Mouse (Mus musculus): ENCODE data around the gene Myzap. TPM values are rescaled to one million over a fixed set of nuclear protein-coding genes. Genes with fewer than 3 reads are reported as not detected.
A peak's percentile ranks its signal among the peaks of the same experiment; 100 is the strongest.
"Not testable (repeated sequence)": the region's sequence is repeated elsewhere in the genome, so short reads cannot be mapped to it uniquely, and the experiment has no call there.

Myzap gene
- polyA plus RNA-seq, 1 experiment from 2014 or later: 2.5 TPM

DNA sequence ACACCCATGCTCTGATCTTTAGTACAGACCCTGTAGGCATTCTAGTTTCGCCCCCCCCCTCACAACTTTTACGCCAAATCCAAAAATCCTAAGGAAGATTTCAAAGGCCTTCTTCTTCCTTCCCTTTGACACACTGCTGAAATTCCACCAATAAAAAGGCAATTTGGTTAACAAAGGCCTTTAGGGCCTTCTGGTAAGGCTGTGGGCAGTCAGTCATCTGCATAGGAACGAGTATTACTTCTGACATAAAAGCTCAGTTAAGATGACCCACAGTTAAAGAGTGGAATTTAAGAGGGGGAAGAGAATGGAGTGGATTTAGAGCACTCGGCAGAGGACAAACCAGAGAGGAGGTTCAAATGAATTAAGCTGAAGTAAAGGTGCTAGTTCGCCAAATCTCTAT, 98.4 kb downstream of the Myzap start:
- Histone ChIP-seq H3K27me3 (replicated peaks) (peaks cover 3% of the 10 kb centered on the region; the same call in 1 of the 2 replicates), H3K4me2 (no peak overlapping the region), H3K9me3 (replicated peaks) (no peaks in the 10 kb centered on the region), H3K4me3 (replicated peaks) (no peak overlapping the region), H3K4me1 (peaks cover 5% of the 10 kb centered on the region; the same call in 1 of the 2 replicates), H3K9ac (replicated peaks) (no peak overlapping the region), H3K27ac (replicated peaks) (no peak overlapping the region), H3K36me3 (no peaks in the 10 kb centered on the region)
- WGBS: 30% methylated on average over 5 of the region's 5 CpGs
- no peak for ATAC-seq (ENCODE audit: low FRiP score)

DNA sequence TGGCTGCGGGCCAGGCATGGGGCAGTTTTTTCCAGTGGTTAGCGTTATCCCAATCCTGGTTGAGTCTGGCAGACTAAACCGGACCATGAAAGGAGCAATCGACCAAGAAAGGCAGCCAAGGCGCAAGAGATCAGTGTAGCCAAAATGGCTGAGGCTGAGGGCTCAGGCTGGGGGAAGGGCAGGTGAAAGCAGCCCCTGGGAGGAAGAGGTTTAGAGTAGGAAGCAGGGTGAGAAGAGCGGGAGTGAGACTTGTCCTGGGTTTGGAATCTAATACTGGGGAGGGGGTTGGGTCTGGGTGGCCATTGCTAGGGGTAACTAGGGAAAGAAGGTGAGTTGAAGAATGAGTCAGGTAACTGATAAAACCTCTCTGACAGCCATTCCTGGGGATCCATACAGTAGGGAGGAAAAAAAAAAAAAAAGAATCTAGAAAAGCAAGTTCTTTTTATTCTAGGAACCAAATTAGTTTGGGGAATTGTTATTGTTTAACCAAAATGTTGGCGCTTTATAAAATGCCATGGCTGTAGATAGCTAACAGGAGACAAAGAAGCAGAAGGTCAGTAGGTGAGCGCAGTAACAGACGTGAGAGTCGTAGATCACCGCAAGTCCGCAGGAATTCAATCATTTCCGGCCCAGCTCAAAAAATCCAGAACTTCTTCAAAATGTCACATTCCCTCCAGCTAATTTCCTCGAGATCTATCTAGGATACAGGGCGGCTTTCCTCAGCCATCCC, 99.7 kb downstream of the Myzap start:
- H3K27me3 ChIP-seq (replicated peaks): peaks cover 3% of the 10 kb centered on the region; the same call in 1 of the 2 replicates
- H3K4me1 ChIP-seq: no peaks in the 10 kb centered on the region
- H3K9me3 ChIP-seq (replicated peaks): no peaks in the 10 kb centered on the region
- no peak overlapping the region for H3K9ac ChIP-seq (replicated peaks)
- no peaks in the 10 kb centered on the region for H3K36me3 ChIP-seq
- no peak for ATAC-seq (ENCODE audit: low FRiP score)
- 80% methylated on average over 15 of the region's 15 CpGs for WGBS
- H3K4me2 ChIP-seq: no peak overlapping the region
- no peak overlapping the region for H3K4me3 ChIP-seq (replicated peaks)
- no peak overlapping the region for H3K27ac ChIP-seq (replicated peaks)

DNA sequence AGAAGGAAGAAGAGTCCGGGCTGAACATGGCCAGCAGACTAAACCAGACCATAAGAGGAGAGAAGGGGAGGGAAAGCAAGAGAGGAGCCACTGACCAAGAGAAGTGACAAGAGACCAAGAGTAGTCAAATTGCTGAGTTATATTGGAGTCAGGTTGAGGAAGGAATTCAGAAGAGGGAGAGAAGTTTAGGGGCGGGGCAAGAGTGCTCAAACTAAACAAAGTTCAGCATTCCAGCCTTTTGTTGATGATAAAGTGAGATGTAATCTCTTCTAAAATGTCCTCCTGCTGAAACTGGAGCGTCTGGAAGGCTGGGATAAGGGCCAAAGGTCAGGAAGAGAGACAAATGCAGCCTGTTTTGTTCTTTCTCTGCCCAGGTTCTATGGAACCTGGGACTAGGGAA, 102.1 kb downstream of the Myzap start:
- no peak overlapping the region for H3K4me3 ChIP-seq (replicated peaks)
- peaks cover 4% of the 10 kb centered on the region; the same call in 1 of the 2 replicates for H3K4me1 ChIP-seq
- no peak overlapping the region for H3K9ac ChIP-seq (replicated peaks)
- no peak overlapping the region for H3K27ac ChIP-seq (replicated peaks)
- no peak overlapping the region for H3K4me2 ChIP-seq
- ATAC-seq (ENCODE audit: low FRiP score): no peak
- peaks cover 3% of the 10 kb centered on the region; the same call in 1 of the 2 replicates for H3K27me3 ChIP-seq (replicated peaks)
- H3K36me3 ChIP-seq: no peaks in the 10 kb centered on the region
- H3K9me3 ChIP-seq (replicated peaks): no peaks in the 10 kb centered on the region
- WGBS: 56% methylated on average over 3 of the region's 3 CpGs

DNA sequence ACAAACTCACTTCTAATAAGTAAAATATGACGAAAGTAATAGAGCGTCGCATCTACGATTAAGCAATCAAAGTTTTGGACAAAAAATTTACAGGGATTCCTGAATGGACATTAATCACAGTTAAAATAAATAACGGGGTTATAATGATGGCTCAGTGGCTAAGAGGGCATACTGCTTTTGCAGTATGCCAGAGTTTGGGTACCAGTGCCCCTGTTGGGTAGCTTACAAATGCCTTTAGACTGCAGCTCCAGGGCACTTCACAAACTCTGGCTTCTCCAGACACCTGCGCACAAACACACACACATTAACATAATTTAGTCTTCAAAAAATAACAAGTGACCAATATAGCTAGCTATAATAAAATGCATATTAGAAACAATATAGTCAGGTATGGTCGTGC, 106.0 kb downstream of the Myzap start:
- Histone ChIP-seq H3K36me3 (peaks cover 22% of the 10 kb centered on the region), H3K27ac (replicated peaks) (peak overlapping the region; percentile 91; the same call in 1 of the 2 replicates), H3K4me1 (peaks cover 21% of the 10 kb centered on the region), H3K27me3 (replicated peaks) (peaks cover 3% of the 10 kb centered on the region; the same call in 1 of the 2 replicates), H3K9me3 (replicated peaks) (no peaks in the 10 kb centered on the region), H3K4me2 (peak overlapping the region; percentile 50), H3K4me3 (replicated peaks) (peak overlapping the region; percentile 97), H3K9ac (replicated peaks) (0 out of 2 replicates have a peak overlapping the region, but pooled peaks have one; percentile 14)
- ATAC-seq (ENCODE audit: low FRiP score): peak; percentile 43; the same call in 1 of the 2 replicates
- WGBS: 41% methylated on average over 7 of the region's 7 CpGs

DNA sequence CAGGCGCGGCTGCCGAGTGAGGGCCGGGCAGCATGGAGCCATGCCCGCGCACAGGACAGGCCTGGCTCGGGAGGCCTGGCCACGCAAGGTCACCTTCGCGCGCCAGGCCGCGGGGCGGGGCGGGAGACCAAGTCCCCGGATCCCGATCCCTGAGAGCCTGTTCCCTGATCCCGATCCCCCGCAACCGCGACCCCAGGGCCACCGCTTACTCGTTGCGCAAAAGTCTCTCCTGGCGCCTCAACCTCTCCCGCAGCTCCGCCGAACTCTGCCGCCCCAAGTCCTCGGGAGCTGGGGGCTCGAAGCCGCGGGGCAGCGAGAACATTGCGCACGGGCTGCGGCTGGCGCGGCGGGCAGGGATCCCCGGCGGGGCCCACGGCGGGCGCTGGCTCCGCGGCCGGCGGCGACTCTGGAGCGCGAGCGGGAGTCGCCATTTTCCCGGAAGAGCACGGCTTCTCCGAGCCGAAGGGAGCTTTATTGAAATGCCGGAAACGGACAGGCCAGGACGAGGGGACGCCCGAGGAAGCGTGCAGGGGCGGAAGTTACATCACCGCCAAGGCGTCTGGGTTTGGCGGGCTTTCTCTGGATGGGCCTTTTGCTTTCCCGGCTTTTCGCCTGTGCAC, 106.6 kb downstream of the Myzap start, which contains the start of gene Polr2m:
Gene Polr2m (minus strand): TSS at position 461 of the 620 bp plus-strand sequence.
- peak within 1 kb of the TSS; percentile 97 for H3K4me3 ChIP-seq (replicated peaks)
- peaks cover 3% of the 10 kb centered on the region; the same call in 1 of the 2 replicates for H3K27me3 ChIP-seq (replicated peaks)
- peak within 1 kb of the TSS; percentile 99 for H3K9ac ChIP-seq (replicated peaks)
- H3K36me3 ChIP-seq: peaks cover 27% of the 10 kb centered on the region
- peak; percentile 99 for ATAC-seq (ENCODE audit: low FRiP score)
- peaks cover 21% of the 10 kb centered on the region for H3K4me1 ChIP-seq
- H3K27ac ChIP-seq (replicated peaks): peak within 1 kb of the TSS; percentile 91
- no peaks in the 10 kb centered on the region for H3K9me3 ChIP-seq (replicated peaks)
- under 1% methylated on average over 69 of the region's 70 CpGs for WGBS
- H3K4me2 ChIP-seq: peak within 1 kb of the TSS; percentile 64

DNA sequence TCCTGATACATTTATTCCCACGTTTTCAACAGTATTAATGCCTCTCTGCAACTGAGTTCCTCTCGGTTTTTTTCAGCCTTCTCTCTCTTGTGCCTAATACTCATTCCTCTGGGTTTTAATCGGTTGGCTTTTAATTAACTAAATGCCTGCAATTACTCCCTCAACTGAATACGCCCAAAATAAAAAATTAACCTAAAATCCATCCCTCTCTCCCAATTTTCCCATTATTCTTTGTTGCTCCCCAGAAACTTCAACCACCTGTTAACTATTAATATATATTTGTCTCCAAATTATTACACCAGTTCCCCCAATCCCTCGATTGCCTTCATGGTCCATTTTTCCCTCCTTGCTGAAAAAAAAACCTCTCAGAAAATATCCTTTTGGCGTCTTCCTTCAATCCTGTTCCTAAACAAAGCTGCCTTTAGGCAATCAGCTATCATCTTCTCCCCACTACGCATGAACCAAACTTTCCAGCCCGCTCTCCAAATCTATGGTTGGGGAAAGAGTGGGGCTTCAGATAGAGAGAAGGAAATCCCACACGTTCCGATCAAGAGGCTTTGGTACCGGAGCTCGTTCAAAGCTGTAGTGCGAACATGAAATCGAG, 107.2 kb downstream of the Myzap start:
- ATAC-seq (ENCODE audit: low FRiP score): no peak
- WGBS: 1% methylated on average over 14 of the region's 14 CpGs
- peaks cover 21% of the 10 kb centered on the region for H3K4me1 ChIP-seq
- peak overlapping the region; percentile 64 for H3K4me2 ChIP-seq
- peaks cover 34% of the 10 kb centered on the region for H3K36me3 ChIP-seq
- no peaks in the 10 kb centered on the region for H3K9me3 ChIP-seq (replicated peaks)
- H3K27me3 ChIP-seq (replicated peaks): no peaks in the 10 kb centered on the region
- peak overlapping the region; percentile 91 for H3K27ac ChIP-seq (replicated peaks)
- H3K9ac ChIP-seq (replicated peaks): peak overlapping the region; percentile 99
- H3K4me3 ChIP-seq (replicated peaks): peak overlapping the region; percentile 97

DNA sequence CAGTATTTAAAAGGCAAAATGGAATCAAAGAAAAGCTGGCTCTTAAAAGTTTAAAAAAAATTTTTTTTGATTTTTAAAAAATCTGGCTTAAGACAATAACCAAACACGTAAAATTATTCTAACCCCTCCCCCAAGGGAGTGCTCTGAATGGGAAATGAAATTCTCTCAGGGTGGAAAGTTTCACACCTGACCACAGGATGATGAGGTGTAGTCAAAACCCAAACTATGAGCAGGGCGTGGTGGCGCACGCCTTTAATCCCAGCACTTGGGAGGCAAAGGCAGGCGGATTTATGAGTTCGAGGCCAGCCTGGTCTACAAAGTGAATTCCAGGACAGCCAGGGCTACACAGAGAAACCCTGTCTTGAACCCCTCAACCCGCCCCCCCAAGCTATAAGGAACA, 108.3 kb downstream of the Myzap start:
- H3K4me3 ChIP-seq (replicated peaks); H3K9ac ChIP-seq (replicated peaks); H3K27me3 ChIP-seq (replicated peaks); H3K9me3 ChIP-seq (replicated peaks); ATAC-seq (ENCODE audit: low FRiP score); H3K27ac ChIP-seq (replicated peaks): not testable (repeated sequence)
- Histone ChIP-seq H3K4me2 (peak overlapping the region; percentile 64), H3K36me3 (peaks cover 45% of the 10 kb centered on the region), H3K4me1 (peaks cover 21% of the 10 kb centered on the region)
- 85% methylated on average over 7 of the region's 7 CpGs for WGBS

DNA sequence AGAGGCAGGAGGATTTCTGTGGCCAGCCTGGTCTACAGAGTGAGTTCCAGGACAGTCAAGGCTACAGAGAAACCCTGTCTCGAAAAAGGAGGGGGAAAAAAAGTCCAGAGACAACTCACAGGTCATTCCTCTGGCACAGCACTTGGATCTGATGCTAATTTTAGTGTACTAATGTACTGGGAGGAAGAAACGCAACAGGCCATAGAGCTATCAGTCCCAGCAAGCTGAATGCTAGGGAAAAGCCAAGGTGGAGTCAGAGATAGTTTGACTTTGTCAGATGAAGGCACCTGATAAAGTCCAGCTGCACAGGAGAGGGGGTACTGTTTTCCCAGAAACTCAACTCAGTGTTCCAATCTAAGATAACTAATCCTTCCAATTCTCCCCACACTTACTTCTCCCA, 111.9 kb downstream of the Myzap start:
- no peak for ATAC-seq (ENCODE audit: low FRiP score)
- H3K36me3 ChIP-seq: peaks cover 73% of the 10 kb centered on the region
- H3K9ac ChIP-seq (replicated peaks): no peak overlapping the region
- WGBS: 100% methylated on average over 2 of the region's 2 CpGs
- no peaks in the 10 kb centered on the region for H3K9me3 ChIP-seq (replicated peaks)
- H3K27me3 ChIP-seq (replicated peaks): no peaks in the 10 kb centered on the region
- no peak overlapping the region for H3K4me3 ChIP-seq (replicated peaks)
- H3K4me1 ChIP-seq: peaks cover 16% of the 10 kb centered on the region
- H3K4me2 ChIP-seq: no peak overlapping the region
- H3K27ac ChIP-seq (replicated peaks): no peak overlapping the region

DNA sequence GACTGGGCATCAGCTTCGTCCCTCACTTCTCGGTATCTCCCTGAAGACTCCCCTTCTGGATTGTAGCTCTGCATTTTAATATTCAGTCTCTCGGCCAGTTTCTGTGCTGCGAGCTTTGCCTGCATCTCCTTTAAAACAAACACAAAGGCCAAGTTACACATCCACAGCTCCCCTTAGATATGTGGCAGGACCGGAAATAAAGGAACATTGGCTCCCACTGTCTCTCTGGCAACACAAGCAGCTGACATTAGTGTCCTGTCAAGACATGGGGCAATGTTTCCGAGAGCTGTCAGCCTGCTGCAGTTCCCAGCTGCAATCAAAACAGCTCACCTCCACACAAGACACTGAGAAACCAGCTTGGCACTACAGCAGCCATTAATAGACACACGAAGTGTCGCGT, 112.7 kb downstream of the Myzap start:
- Histone ChIP-seq H3K4me2 (no peak overlapping the region), H3K27me3 (replicated peaks) (no peaks in the 10 kb centered on the region), H3K27ac (replicated peaks) (no peak overlapping the region), H3K9me3 (replicated peaks) (no peaks in the 10 kb centered on the region), H3K9ac (replicated peaks) (no peak overlapping the region), H3K4me1 (peaks cover 12% of the 10 kb centered on the region), H3K4me3 (replicated peaks) (no peak overlapping the region), H3K36me3 (peaks cover 80% of the 10 kb centered on the region)
- ATAC-seq (ENCODE audit: low FRiP score): no peak
- 94% methylated on average over 9 of the region's 9 CpGs for WGBS

DNA sequence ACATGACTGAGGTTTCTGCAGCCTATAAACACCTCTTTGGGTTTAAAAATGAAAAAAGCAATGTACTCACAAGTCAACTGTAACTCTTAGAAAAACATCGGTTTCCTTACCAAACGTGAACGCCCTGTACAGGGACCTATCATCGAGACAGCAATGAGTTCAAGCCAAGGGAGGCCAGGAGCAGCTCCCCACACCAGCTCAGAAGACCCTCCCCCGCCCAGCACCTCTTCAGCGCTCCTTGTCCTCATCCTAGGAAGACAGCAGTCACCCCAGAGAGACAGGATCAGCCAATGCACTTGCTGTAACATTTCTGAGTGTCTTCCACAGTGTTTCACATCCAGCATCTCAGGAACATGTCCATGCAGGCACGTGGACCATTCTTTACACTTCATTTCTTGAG, 113.6 kb downstream of the Myzap start:
- WGBS: 98% methylated on average over 7 of the region's 7 CpGs
- Histone ChIP-seq H3K4me1 (0 out of 2 replicates have a peak, but pooled peaks cover 5% of the 10 kb centered on the region), H3K4me2 (no peak overlapping the region), H3K27ac (replicated peaks) (no peak overlapping the region), H3K9me3 (replicated peaks) (no peaks in the 10 kb centered on the region), H3K4me3 (replicated peaks) (no peak overlapping the region), H3K36me3 (peaks cover 80% of the 10 kb centered on the region), H3K9ac (replicated peaks) (no peak overlapping the region), H3K27me3 (replicated peaks) (no peaks in the 10 kb centered on the region)
- ATAC-seq (ENCODE audit: low FRiP score): no peak

DNA sequence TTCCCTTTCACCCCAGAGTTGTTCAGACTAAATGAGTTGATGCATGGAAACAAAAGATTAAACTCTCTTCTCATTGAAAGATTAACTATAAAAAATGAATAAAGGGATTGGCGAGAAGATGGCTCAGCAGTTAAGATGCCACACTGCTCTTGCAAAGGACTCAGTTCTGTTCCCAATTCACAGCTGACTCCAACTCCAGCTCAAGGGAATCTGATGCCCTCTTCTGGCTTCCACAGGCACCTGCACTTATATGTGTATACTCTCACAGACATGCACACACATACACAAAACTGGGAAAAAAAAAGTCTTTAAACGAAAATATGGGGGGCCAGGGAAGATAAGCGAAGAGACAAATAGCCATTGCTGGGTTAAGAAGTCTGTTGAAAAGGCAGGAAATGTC, 115.6 kb downstream of the Myzap start:
- no peak overlapping the region for H3K9ac ChIP-seq (replicated peaks)
- H3K36me3 ChIP-seq: peaks cover 65% of the 10 kb centered on the region
- no peaks in the 10 kb centered on the region for H3K4me1 ChIP-seq
- no peak for ATAC-seq (ENCODE audit: low FRiP score)
- H3K27ac ChIP-seq (replicated peaks): no peak overlapping the region
- no peak overlapping the region for H3K4me3 ChIP-seq (replicated peaks)
- 94% methylated on average over 3 of the region's 3 CpGs for WGBS
- no peaks in the 10 kb centered on the region for H3K9me3 ChIP-seq (replicated peaks)
- no peaks in the 10 kb centered on the region for H3K27me3 ChIP-seq (replicated peaks)
- no peak overlapping the region for H3K4me2 ChIP-seq

All from neural tube, embryonic 15.5 days (tissue).